Mouse (Mus musculus) embryonic facial prominence, embryonic 13.5 days (tissue): ENCODE data around the gene Ptpn12. TPM values are rescaled to one million over a fixed set of nuclear protein-coding genes. Genes with fewer than 3 reads are reported as not detected.

Experiments
- ATAC-seq: fragments of 200-750 bp; cut with Nextera tagmentation; 2 replicates; pipeline ENCODE4 v1.8.0; 2017; ENCODE audit warnings: low read depth; ENCODE audit not compliant: insufficient number of reproducible peaks, insufficient read depth, low FRiP score, low TSS enrichment
- H3K27ac ChIP-seq: fragments of 300-500 bp; sonication (generic); 2 replicates; pipeline ENCODE4 v1.5.1; 2015; ENCODE audit warnings: moderate library complexity, mild to moderate bottlenecking, inconsistent platforms
- H3K27me3 ChIP-seq: fragments of 300-500 bp; sonication (generic); 2 replicates; pipeline ENCODE4 v1.6.1; 2015; ENCODE audit warnings: mild to moderate bottlenecking, inconsistent platforms
- H3K36me3 ChIP-seq: fragments of 300-500 bp; sonication (generic); 2 replicates; pipeline ENCODE4 v1.6.1; 2015; ENCODE audit warnings: mild to moderate bottlenecking, inconsistent platforms
- H3K4me1 ChIP-seq: fragments of 300-500 bp; sonication (generic); 2 replicates; pipeline ENCODE4 v1.6.1; 2015; ENCODE audit warnings: inconsistent platforms
- H3K4me2 ChIP-seq: fragments of 300-500 bp; sonication (generic); 2 replicates; pipeline ENCODE4 v1.6.1; 2015; ENCODE audit warnings: moderate library complexity, mild to moderate bottlenecking, inconsistent platforms
- H3K4me3 ChIP-seq: fragments of 300-500 bp; sonication (generic); 2 replicates; pipeline ENCODE4 v1.5.1; 2015; ENCODE audit warnings: mild to moderate bottlenecking, inconsistent platforms
- H3K9ac ChIP-seq: fragments of 300-500 bp; sonication (generic); 2 replicates; pipeline ENCODE4 v1.6.1; 2015; ENCODE audit warnings: mild to moderate bottlenecking, inconsistent platforms
- H3K9me3 ChIP-seq: fragments of 300-500 bp; sonication (generic); 2 replicates; pipeline ENCODE4 v1.6.1; 2016; ENCODE audit warnings: inconsistent platforms
- WGBS: fragments of 180-500 bp; shearing (Covaris S2); methylation state at CpG from one replicate; pipeline ENCODE4 v1.1.7; 2015; ENCODE audit warnings: mixed read lengths; 5-methylcytosine and 5-hydroxymethylcytosine counted together
- polyA plus RNA-seq: library from polyadenylated mRNA; unstranded; fragments of >200 nt; fragmentation: Nextera tagmentation; extraction: Ambion mirVana; gene quantifications from 2 replicates; pipeline ENCODE4 v1.2.1, GENCODE M21; 2015

The Ptpn12 gene
- polyA plus RNA-seq, 1 experiment from 2014 or later = 24.0 TPM

GRCm38 (mm10) chr5:20967942-20968341, 87.8 kb downstream of the Ptpn12 start:
- H3K9ac ChIP-seq = no peak overlapping the region
- WGBS = 43% methylated on average over 4 of the region's 4 CpGs
- no peaks in the 10 kb centered on the region for H3K36me3 ChIP-seq
- no peak for ATAC-seq
- peaks cover 4% of the 10 kb centered on the region for H3K4me1 ChIP-seq
- no peaks in the 10 kb centered on the region for H3K27me3 ChIP-seq
- H3K4me3 ChIP-seq = no peak overlapping the region
- H3K27ac ChIP-seq = no peak overlapping the region
- no peaks in the 10 kb centered on the region for H3K9me3 ChIP-seq
- H3K4me2 ChIP-seq = no peak overlapping the region

- 78% methylated on average over 6 of the region's 6 CpGs for WGBS
- no peak overlapping the region for H3K4me2 ChIP-seq
- no peak overlapping the region for H3K4me3 ChIP-seq
- 0 out of 2 replicates have a peak, but pooled peaks cover 3% of the 10 kb centered on the region for H3K36me3 ChIP-seq
- H3K27me3 ChIP-seq = no peaks in the 10 kb centered on the region
- H3K9me3 ChIP-seq = peaks cover 3% of the 10 kb centered on the region; the same call in 1 of the 2 replicates
- H3K27ac ChIP-seq = no peak overlapping the region
- no peak overlapping the region for H3K9ac ChIP-seq
- no peak for ATAC-seq
- peaks cover 4% of the 10 kb centered on the region for H3K4me1 ChIP-seq
Observed at GRCm38 (mm10) chr5:20964446-20964845, 91.3 kb downstream of the Ptpn12 start.

- H3K4me2 ChIP-seq = no peak overlapping the region
- peaks cover 4% of the 10 kb centered on the region for H3K4me1 ChIP-seq
- peaks cover 3% of the 10 kb centered on the region; the same call in 1 of the 2 replicates for H3K9me3 ChIP-seq
- H3K9ac ChIP-seq = no peak overlapping the region
- 72% methylated on average over 9 of the region's 9 CpGs for WGBS
- ATAC-seq = 0 out of 2 replicates have a peak, but pooled peaks have one; percentile 16
- no peaks in the 10 kb centered on the region for H3K27me3 ChIP-seq
- no peak overlapping the region for H3K4me3 ChIP-seq
- H3K36me3 ChIP-seq = 0 out of 2 replicates have a peak, but pooled peaks cover 3% of the 10 kb centered on the region
- H3K27ac ChIP-seq = no peak overlapping the region
Observed at GRCm38 (mm10) chr5:20963295-20963694, 92.4 kb downstream of the Ptpn12 start.

- Histone ChIP-seq H3K9ac (no peak overlapping the region), H3K27ac (no peak overlapping the region), H3K4me2 (no peak overlapping the region), H3K4me1 (no peaks in the 10 kb centered on the region), H3K9me3 (peaks cover 10% of the 10 kb centered on the region), H3K4me3 (no peak overlapping the region), H3K27me3 (no peaks in the 10 kb centered on the region), H3K36me3 (peaks cover 12% of the 10 kb centered on the region)
- ATAC-seq = no peak
- 84% methylated on average over 2 of the region's 2 CpGs for WGBS
Observed at GRCm38 (mm10) chr5:20960927-20961326, 94.8 kb downstream of the Ptpn12 start.

- Histone ChIP-seq H3K4me3 (no peak within 1 kb of the TSS), H3K9ac (no peak within 1 kb of the TSS), H3K27me3 (no peaks in the 10 kb centered on the region), H3K36me3 (peaks cover 10% of the 10 kb centered on the region), H3K4me1 (peaks cover 3% of the 10 kb centered on the region; the same call in 1 of the 2 replicates), H3K9me3 (peaks cover 7% of the 10 kb centered on the region), H3K4me2 (no peak within 1 kb of the TSS), H3K27ac (no peak within 1 kb of the TSS)
- ATAC-seq = no peak
- 97% methylated on average over 3 of the region's 3 CpGs for WGBS
Observed at GRCm38 (mm10) chr5:20956298-20956697, 99.4 kb downstream of the Ptpn12 start, which contains the start of gene Rsbn1l. Gene Rsbn1l (minus strand): TSS chr5:20956398.

GRCm38 (mm10) chr5:20955114-20955835, 100.4 kb downstream of the Ptpn12 start:
- 59% methylated on average over 13 of the region's 13 CpGs for WGBS
- H3K36me3 ChIP-seq = peaks cover 10% of the 10 kb centered on the region
- H3K9me3 ChIP-seq = peaks cover 7% of the 10 kb centered on the region
- no peak overlapping the region for H3K9ac ChIP-seq
- ATAC-seq = no peak
- H3K27me3 ChIP-seq = no peaks in the 10 kb centered on the region
- H3K27ac ChIP-seq = no peak overlapping the region
- no peak overlapping the region for H3K4me3 ChIP-seq
- H3K4me1 ChIP-seq = peaks cover 3% of the 10 kb centered on the region; the same call in 1 of the 2 replicates
- no peak overlapping the region for H3K4me2 ChIP-seq

- Histone ChIP-seq H3K27me3 (no peaks in the 10 kb centered on the region), H3K4me3 (peak overlapping the region; percentile 95), H3K27ac (no peak overlapping the region), H3K4me1 (peaks cover 13% of the 10 kb centered on the region; the same call in 1 of the 2 replicates), H3K9me3 (peaks cover 7% of the 10 kb centered on the region), H3K36me3 (peaks cover 10% of the 10 kb centered on the region), H3K9ac (peak overlapping the region; percentile 97), H3K4me2 (peak overlapping the region; percentile 70)
- ATAC-seq = no peak
- 18% methylated on average over 9 of the region's 9 CpGs for WGBS
Observed at GRCm38 (mm10) chr5:20952337-20952925, 103.3 kb downstream of the Ptpn12 start.

GRCm38 (mm10) chr5:20951666-20952281, 103.9 kb downstream of the Ptpn12 start:
- Histone ChIP-seq H3K27ac (peak overlapping the region; percentile 99), H3K9me3 (peaks cover 3% of the 10 kb centered on the region), H3K36me3 (peaks cover 6% of the 10 kb centered on the region), H3K27me3 (no peaks in the 10 kb centered on the region), H3K4me3 (peak overlapping the region; percentile 95), H3K4me1 (peaks cover 13% of the 10 kb centered on the region; the same call in 1 of the 2 replicates), H3K4me2 (peak overlapping the region; percentile 70), H3K9ac (peak overlapping the region; percentile 97)
- peak; percentile 98 for ATAC-seq
- WGBS = under 1% methylated on average over 51 of the region's 51 CpGs

- Histone ChIP-seq H3K9ac (peak overlapping the region; percentile 97), H3K4me2 (peak overlapping the region; percentile 70), H3K36me3 (no peaks in the 10 kb centered on the region), H3K27ac (peak overlapping the region; percentile 99), H3K4me3 (peak overlapping the region; percentile 95), H3K9me3 (no peaks in the 10 kb centered on the region), H3K27me3 (no peaks in the 10 kb centered on the region), H3K4me1 (peaks cover 13% of the 10 kb centered on the region; the same call in 1 of the 2 replicates)
- peak; percentile 69 for ATAC-seq
- WGBS = under 1% methylated on average over 86 of the region's 88 CpGs
Observed at GRCm38 (mm10) chr5:20950855-20951650, 104.7 kb downstream of the Ptpn12 start.

- H3K9me3 ChIP-seq = no peaks in the 10 kb centered on the region
- H3K27me3 ChIP-seq = no peaks in the 10 kb centered on the region
- H3K4me2 ChIP-seq = peak overlapping the region; percentile 70
- H3K36me3 ChIP-seq = no peaks in the 10 kb centered on the region
- peak overlapping the region; percentile 95 for H3K4me3 ChIP-seq
- under 1% methylated on average over 9 of the region's 9 CpGs for WGBS
- peak overlapping the region; percentile 99 for H3K27ac ChIP-seq
- H3K9ac ChIP-seq = peak overlapping the region; percentile 97
- no peak for ATAC-seq
- H3K4me1 ChIP-seq = peaks cover 13% of the 10 kb centered on the region; the same call in 1 of the 2 replicates
Observed at GRCm38 (mm10) chr5:20950516-20950854, 105.2 kb downstream of the Ptpn12 start.

- Histone ChIP-seq H3K27ac (peak overlapping the region; percentile 99; the same call in 1 of the 2 replicates), H3K9ac (peak overlapping the region; percentile 97), H3K4me1 (peaks cover 16% of the 10 kb centered on the region; the same call in 1 of the 2 replicates), H3K4me3 (peak overlapping the region; percentile 95), H3K9me3 (no peaks in the 10 kb centered on the region), H3K36me3 (no peaks in the 10 kb centered on the region), H3K4me2 (peak overlapping the region; percentile 70), H3K27me3 (no peaks in the 10 kb centered on the region)
- ATAC-seq = no peak
- WGBS = 8% methylated on average over 5 of the region's 5 CpGs
Observed at GRCm38 (mm10) chr5:20950093-20950492, 105.6 kb downstream of the Ptpn12 start.
